Mouse (Mus musculus) embryonic fibroblast, embryonic 13.5 days (primary cell): ENCODE measurements at regions not wholly inside any gene's neighbourhood (a gene's known extent, or its start where the extent isn't known, plus 50 kb on each side); places are given as distances from the start of the nearest gene placed in this dataset.

ENCODE experiments used
- CTCF ChIP-seq: IDR thresholded peaks from 2 replicates; pipeline ENCODE4 v1.5.1; 2011; ENCODE audit warnings: mild to moderate bottlenecking, control low read depth, low read length, moderate library complexity, borderline replicate concordance; ENCODE audit not compliant: insufficient read depth
- POLR2A ChIP-seq: IDR thresholded peaks from 2 replicates; pipeline ENCODE4 v1.6.1; 2011; ENCODE audit warnings: low read depth, mild to moderate bottlenecking, control low read depth, low read length, moderate library complexity

DNA sequence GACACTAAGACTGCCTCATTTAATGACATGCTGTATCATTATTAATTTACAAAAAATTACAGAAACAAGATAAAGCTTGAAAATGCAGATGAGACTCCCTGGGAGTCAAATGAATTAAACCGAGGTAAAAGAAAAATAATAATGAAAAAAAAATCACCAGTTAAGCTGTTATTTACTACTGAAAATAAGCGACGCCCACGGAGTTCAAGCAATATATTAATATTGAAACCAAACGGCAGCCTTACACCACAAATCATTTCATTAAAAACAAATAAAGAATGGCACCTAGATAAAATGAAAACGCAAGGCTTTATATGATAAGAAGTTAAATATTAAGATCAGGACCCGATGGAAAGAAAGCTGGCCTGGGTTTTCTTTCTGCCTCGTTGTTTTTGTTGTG is 211.9 kb upstream of the Spdye4c start:
- no peak for TF ChIP-seq CTCF
- TF ChIP-seq POLR2A, result no peak
